Mouse (Mus musculus) small intestine, adult 2 months (tissue): Measurements from ENCODE around the gene Shisa2.

Experiments
- CTCF ChIP-seq: fragments of 200-500 bp; IDR thresholded peaks from 2 replicates; pipeline ENCODE4 v1.5.1; 2012; ENCODE audit warnings: low read depth, mild to moderate bottlenecking, control low read depth, inconsistent platforms, low read length, moderate library complexity, mixed read lengths; ENCODE audit not compliant: insufficient replicate concordance, insufficient read length; ENCODE audit errors: extremely low read depth
- POLR2A ChIP-seq: fragments of 200-500 bp; IDR thresholded peaks from 2 replicates; pipeline ENCODE4 v1.6.1; 2012; ENCODE audit warnings: low read depth, mild to moderate bottlenecking, control low read depth, inconsistent platforms, low read length, moderate library complexity

- TF ChIP-seq POLR2A (no peak), CTCF (no peak)
Observed at GRCm38 (mm10) chr14:59624326-59624885, 702 bp upstream of the Shisa2 start.
